Mouse (Mus musculus) right cerebral cortex, postnatal 10 days (tissue): ENCODE data around the gene Bpgm.
A peak's percentile ranks its signal among the peaks of the same experiment; 100 is the strongest.

Experiments
- DNase-seq, 2 experiments: peaks; one replicate each; pipeline ENCODE4 v3.0.0; 2021; ENCODE audit warnings: low spot score in 2 of 2

Gene Bpgm

DNA sequence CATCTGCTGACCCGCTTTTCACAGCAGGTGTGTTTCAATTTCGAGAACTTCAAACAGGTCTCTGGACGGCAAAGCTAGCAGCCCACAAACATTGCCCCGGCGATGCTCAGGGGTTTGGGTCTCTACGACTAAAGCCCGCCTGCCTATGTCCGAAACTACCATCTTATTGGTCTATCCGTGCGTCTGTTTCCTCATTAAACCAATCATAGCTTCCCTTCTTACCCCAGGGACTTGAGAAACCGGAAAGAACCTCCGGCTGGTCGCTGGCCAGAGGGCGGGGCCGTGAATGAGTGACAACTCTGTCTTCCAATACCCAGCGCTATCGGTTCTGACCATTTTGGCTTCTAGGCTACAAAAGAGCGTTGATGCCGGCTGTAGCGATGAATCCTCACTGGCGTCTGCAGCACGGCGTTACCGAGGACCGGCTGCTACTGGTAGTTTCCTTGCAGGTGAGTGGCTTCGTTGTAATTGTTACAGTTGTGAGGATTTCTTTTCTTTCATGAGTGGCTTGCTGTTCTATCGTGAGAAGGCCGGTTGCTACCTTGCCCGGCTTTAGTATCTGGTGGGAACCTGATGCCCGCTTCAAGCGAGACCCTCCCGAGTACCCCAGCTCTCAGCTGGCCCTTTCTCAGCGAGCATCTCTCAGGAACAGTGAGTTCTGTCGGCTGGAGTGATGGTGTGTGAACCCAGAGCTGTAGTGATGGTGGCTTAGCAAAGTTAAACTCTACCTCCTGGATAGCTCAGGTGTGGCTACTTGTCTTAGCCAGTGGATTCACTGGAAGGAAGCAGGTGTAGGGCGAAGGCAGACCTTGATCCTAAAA, at the start of gene Bpgm:
Gene Bpgm (plus strand): TSS at position 234 of the 821 bp plus-strand sequence.
- DNase-seq = peak; percentile 99

DNA sequence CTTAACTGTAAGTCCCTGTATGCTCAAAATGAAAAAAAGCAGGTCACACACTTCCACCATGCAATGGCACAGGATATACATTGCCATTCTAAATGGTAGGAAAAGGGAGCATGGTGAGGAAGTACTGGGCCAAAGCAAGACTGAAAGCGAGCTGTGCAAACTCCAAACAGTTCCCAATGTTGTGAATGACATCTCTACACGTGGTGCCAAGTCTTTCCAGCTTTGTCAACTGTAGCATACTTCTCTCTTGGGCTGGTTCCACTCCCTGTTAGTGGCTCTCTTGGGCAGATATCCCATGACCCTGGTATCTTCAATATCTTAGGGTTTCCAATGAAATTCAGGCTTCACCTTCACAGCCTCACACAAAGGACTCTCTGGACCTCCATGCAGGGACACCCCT, 37.0 kb upstream of the Bpgm start:
- DNase-seq = no peak

DNA sequence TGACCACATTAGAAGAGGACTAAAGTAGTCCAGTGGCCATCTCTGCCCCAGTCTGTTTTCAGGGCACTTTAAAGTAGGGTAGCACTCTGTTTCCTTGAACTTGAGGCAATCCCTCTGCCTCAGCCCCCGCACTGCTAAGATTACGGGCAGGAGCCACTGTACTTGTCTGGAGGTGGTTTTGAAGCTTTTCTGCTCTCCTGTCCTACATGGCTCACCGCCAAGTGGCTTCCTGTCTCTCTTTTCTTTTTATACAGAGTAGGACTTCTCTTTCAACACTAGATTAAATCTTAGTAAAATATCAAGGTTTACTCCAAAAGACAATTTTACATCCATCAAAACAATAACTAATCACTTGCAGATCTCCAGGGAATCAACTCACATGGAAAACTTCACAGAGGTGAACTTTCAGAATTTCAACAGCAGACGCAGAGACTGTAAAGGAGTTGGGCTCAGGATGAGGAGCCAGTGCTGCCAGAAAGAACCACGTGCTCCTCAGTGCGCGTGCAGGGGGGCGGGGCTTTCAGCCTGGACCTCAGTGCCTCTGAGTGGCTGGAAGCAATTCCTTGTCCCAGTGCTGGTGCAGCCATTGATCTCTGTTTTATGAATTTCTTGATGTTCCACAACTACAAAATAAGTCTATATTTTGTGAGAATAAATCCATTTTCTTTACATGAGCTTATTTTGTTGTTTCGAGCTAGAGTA, 34.3 kb upstream of the Bpgm start:
- no peak for DNase-seq

DNA sequence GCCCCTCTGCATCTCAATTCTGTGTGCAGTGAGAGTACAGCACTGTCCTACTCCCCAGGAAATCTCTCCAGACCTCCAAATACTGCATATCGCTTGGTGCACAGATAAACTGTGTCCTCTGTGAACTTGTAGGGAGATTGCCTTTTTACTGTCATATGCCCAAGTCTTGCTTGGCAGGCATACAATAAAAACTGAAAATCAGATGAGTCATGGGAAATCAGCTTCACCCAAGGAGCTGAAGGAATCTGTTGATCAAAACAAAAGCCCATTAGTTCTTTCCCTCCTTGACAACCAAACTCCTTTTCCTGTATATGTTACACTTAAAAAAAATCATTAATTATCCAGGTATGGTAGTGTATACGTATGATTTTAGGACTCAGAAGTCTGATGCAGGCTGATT, 32.2 kb upstream of the Bpgm start:
- no peak for DNase-seq

DNA sequence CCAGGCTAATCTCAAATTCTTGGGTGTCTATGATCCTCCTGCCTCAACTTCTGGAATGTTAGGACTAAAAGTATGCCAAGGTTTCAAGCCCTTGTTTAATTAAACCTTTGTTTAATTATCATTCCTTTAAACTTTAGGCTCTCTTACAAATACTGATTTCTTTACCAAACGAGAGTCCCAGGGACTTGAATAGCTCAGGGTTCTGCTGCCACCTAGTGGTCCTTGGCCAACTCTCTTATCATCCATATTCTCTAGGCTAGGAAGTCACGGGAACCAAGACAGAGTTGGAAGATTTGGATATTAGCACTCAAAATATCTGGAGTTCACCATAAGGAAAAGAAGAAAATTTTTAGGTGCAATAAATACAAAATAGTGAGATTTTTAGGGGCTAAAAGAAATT, 28.0 kb upstream of the Bpgm start:
- DNase-seq = peak; percentile 80 to 86

DNA sequence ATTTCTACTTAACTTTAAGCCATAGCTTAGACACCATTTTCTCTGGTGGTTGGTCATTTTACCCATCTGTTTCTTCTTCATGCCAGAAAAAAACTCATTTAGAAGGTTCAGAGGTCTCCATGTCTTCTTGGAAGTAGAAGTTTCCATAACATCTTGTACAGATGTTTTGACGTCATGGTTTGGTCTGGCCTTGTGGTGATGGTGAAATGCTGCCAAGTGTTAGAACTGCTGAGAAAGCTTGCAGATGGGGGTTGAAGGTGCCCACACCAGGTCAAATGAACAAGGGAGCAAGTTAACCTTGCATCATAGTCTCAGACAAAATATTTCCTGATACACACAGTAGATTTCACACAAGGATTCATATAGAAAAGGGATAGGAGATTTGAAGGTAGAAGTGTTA, 27.3 kb upstream of the Bpgm start:
- no peak for DNase-seq

DNA sequence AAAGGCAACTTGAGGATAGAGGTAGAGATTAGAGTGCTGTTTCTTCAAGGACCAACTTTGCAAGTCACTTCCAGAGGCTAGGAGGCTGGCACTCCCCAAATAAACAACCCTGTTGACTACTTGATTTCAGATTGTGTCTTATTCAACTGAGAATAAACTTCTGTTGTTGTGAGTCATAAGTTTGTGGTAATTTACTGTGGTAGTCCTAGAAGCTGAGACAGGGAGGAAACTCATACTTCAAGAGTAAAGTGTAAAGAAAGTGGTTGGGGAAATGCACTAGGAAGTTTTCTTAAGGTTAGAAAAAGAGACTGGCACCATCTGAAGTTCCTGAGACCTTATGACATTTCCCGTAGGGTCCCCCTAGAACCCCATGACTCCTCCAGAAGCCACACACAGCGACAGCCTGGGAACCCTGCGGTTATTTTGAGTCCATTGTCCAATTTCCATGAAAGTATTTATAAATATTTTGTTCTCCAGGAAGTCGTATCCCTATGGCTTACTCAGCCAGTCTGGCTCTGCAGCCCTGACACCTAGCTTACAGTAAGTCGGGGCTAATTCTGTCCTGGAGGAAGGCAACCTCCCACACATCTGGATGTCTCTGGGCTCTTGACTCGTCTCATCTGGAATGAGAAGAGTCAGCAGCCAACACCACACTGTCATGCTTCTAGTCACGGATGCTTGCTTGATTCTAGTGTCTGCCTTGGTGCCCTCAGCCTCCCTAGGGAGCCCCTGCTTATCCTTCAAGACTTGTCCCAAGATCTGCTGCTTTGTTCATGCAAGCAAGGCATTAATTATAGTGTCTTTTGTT, 22.8 kb upstream of the Bpgm start:
- no peak for DNase-seq

DNA sequence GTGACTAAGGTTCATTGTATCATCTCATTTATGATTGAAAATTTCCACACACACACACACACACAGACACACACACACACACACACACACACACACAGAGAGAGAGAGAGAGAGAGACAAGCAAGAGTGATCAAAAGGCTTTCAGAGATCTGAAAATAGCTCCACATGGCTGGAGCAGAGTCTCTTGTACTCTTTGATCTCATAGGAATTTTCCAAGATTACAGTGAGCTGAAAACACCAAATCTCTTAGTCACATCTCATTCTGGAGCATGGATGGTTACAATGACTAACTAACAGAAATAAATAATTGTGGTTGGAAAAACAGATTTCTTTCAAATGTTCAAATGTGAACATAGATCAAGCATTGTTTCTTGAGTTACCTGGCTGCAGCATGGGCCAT, 16.6 kb upstream of the Bpgm start:
- DNase-seq = no peak

DNA sequence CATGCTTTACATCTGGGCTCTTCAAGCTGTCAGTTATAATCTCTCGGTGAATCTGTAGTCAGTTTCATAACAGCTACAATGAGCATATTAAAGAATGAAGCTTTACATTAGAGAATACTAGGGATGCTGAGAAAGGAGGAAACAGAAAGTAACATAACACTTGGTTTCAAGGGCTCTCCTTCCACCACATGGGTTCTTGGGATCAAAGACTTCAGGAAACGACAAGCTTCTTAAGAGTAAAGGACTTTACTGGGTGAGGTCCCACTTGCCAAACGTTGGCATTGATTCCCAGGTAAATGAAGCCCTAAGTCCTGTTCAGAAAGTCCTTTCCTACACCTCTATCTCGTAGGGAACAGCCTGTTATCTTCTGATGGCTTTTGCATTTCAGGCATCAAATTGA, 15.4 kb upstream of the Bpgm start:
- DNase-seq = no peak

DNA sequence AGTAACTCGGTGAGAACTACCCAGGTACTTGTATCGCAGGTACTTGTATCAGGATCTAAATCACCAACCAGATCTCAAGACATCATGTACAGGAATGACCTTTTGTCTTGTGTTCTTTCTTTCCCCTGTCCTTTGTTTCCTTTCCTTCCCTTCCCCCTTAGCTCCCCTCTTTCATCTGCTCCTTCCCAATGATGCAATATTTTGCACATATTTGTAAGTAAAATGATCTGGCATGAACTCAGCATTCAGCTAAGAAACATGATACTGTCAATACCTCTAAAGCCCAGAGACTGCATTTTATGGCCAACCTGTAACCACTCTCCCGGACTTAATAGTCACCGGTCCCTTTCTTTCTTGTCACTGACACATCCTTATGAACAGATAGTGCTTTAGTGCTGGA, 12.4 kb upstream of the Bpgm start:
- DNase-seq = no peak

DNA sequence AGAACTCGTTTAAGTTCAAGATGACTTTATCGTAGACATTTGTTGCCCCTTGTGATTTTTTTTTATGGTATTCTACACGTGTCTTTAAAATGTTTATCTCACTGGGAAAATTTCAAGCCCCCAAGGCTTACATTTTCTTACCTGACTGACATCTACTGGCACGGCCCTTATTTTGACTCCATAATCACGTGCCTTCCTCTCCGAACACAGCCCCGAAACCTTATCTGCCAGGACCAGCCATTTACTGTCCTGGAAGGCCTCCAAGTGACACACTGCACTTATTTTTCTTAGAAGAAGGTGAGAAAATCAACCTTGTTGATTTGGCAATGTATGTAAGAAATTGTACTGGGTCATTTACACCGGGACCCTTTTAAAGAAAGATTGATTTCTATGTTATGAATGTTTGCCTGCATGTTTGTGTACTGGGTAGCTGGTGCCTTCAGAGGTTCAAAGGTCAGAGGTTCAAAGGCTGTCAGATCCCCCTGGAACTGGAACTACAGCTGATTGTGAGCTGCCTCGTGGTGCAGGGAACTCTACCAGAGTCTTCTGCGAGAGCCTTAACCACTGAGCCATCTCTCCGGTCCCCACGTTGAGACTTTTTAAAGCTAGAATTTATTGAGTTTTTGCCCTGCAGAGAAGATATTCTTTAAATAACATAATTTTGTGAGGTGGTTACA, 4.4 kb upstream of the Bpgm start:
- DNase-seq = no peak

DNA sequence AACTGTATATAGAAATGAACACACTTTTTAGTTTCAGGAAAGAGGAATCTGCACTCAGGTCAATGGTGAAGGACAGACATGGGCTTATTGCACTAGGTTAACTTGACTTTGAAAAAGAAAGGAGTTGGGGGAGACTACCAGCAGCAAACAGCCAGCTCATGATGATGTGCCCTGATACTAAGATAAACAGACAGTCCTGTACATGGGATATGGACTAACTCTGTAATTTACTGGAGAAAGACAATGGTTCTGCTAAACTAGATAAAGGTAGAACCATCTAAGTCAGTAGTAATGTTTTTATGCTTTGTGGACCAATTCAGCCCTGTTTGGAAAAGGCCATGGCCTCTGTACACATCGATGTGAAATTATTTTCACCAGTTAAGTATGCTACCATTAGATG, 2.7 kb upstream of the Bpgm start:
- DNase-seq = no peak

DNA sequence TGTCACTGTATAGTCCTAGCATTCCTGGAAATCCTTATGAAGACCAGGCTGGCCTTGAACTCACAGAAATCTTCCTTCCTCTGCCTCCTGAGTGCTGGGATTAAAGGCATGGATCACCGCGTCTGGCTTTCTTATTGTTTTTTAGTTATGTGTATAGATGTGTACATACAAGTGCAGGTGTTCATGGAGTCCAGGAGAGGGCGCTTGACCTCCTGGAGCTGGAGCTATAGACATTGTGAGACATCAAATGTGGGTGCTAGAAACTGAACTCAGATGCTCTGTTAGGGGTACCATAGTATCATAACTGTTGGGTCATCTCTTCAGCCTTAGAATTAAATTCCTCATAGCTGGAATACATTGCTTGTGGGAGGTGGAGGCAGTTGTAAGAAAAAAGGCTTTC, 2.0 kb upstream of the Bpgm start:
- DNase-seq = no peak

DNA sequence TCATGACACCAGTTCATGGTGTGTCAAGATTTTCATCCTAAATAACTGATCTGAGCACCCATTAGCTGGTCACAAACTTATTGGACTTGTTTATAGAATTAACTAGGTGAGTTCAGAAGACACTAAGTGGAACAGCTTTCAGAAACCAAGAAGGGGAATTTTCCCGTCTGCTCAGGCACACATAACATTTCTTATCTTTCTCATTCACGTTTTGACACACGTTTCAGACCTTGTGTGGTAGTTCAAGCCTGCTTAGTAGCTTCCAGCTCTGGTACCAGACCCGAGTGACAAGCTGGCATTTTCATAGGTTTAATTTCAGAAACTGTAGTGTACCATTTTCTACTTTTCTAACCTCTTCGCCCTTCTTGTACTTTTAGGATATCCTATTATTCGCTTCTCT, 616 bp upstream of the Bpgm start:
- DNase-seq = no peak

DNA sequence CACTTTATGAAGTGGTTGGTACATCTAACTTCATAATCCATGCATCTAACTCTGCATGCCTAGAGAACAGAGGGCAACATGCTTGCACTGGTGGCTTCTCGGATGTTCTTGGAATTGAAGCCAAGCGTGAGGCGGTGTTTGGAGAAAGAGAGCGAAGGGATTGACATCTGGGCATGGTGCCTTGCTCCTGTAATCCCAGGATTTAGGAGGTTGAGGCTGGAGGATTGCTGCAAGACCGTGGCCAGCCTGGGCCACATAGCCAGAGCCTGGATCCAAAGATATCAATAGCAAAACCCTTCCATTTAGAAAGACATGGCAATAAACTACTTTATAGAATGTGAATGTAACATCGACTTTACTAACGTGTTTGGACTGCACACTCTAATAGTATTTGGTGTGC, 2.0 kb downstream of the Bpgm start:
- DNase-seq = peak in 1 of 2 experiments; percentile 37

DNA sequence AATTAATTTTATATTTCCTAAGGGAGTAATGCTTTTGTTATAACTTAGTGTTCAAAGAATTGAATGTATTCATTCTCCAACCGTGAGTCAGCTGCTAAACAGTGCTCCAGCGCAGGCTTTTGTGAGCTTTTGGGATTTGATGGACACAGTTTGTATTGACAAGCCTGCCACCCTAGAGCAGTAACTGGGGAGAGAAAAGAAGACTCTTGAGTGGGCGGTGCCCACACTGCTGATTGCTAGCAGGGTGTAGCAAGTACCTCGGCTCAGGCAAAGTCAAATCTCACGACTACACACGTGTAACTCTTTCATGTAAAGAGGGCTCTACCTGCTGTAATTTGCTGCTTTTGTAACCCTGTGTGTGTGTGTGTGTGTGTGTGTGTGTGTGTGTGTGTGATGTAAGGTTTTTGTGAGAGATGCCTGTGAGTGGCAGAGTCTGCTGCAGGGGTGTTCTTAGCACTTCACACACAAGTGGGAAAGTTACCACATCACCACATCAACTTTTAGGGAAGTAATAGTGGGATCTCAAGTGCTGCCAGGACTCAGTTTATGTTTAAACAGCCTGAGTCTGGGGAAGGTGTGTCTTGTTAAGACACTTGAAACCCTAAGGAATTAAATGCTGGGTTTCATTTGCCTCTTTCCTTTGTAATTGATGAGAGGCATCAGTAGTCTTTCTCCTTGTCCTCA, 2.8 kb downstream of the Bpgm start:
- DNase-seq = peak in 1 of 2 experiments; percentile 34

DNA sequence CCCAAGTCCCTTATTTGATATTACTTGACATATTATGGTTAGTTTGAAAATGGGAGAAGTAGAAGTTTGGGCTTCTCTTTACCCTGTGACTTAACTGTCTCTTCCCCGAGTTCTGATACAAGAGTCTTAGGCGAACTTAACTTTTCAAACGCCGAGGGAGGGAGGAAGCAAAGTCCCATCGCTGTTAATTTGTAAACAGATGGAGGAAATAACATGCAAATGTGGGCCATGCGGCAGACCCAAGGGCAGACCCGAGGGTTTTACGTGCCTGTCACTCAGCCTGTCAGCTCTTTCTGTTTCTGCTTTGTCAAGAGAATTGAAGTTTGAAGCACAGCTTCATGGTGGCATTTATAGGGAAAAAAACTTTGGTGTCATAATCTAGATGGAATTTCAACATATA, 3.5 kb downstream of the Bpgm start:
- DNase-seq = no peak

DNA sequence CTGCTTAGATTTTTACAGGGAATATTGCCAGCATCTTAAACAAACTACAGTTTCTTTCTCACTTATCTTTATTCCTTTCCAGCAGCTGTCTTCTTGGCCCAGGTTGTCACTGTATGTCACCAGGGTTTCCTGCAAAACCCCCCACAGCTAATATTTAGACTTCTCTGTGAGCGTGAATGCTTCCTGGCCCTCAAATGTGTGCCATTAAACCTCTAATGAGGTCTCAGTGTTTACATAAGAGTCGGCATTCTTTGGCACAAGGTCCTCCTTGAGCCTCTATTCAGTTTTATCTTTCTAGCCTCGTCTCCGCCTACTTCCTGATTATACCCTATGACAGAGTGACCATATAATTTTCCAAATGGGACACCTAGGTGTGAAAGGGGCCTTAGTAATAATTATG, 4.7 kb downstream of the Bpgm start:
- DNase-seq = no peak

DNA sequence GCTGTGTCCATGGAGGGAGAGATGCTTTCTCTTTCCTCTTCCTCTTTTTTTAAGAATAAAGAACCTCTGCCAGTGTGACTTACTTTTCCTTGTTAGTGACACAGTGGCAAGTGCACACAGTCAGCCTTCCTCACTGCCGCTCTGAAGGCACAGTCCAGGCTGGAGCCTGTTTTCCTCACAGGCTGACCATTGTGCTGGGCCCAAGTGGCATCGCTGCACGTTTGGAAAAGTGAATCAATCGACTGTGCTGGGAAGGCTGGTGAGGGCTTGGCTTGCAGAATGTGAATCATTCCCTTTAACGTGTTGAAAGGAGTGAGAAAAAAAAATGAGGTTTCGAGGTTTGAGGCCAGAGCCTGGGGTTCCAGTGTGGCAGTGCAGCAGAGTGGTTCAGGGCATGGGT, 5.3 kb downstream of the Bpgm start:
- DNase-seq = peak; percentile 66 to 71

DNA sequence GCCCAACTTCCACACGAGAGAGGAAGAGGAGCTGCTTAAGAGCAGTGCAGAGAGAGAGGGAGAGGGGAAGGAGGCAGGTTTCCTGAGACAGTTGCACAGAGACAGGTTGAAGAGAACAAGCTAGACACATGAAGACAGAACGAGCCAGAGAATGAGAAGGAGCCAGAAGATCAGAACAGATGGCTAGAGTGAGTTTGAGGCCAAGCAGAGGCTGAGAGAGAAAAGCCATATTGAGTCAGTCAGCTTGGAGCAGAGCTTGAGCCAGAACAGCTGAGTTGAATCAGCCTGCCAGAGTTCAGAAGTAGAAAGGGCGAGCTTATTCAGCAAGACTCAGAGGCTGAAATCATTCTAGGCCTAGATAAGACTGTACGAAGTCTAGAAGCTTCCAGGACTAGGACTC, 6.8 kb downstream of the Bpgm start:
- no peak for DNase-seq

DNA sequence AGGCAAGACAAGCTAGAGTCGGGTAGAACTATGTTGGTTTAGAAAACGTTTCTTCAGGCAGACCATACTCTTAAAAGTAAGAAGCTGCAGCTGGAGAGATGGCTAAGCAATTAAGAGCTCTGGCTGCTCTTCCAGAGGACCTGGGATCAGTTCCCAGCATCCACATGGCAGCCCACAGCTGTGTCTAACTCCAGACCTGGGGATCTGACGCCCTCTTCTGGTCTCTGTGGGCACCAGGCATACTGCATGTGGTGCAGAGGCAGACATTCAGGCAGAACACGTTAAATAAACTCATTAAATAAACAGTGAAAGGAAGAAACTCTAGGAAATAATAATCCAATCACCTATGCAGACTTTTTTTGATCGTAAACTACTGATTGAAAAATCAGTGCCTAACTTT, 7.4 kb downstream of the Bpgm start:
- DNase-seq = no peak
